Mouse (Mus musculus): ENCODE results near the gene Hdac5. TPM values are rescaled to one million over a fixed set of nuclear protein-coding genes. Genes with fewer than 3 reads are reported as not detected.

The Hdac5 gene
- 212 and 350 TPM in 2 replicates for total RNA-seq (2014; rRNA removed)
- polyA plus RNA-seq (2015; fragmentation: Nextera tagmentation; extraction: Ambion mirVana): 61.2 and 61.9 TPM in 2 replicates

DNA sequence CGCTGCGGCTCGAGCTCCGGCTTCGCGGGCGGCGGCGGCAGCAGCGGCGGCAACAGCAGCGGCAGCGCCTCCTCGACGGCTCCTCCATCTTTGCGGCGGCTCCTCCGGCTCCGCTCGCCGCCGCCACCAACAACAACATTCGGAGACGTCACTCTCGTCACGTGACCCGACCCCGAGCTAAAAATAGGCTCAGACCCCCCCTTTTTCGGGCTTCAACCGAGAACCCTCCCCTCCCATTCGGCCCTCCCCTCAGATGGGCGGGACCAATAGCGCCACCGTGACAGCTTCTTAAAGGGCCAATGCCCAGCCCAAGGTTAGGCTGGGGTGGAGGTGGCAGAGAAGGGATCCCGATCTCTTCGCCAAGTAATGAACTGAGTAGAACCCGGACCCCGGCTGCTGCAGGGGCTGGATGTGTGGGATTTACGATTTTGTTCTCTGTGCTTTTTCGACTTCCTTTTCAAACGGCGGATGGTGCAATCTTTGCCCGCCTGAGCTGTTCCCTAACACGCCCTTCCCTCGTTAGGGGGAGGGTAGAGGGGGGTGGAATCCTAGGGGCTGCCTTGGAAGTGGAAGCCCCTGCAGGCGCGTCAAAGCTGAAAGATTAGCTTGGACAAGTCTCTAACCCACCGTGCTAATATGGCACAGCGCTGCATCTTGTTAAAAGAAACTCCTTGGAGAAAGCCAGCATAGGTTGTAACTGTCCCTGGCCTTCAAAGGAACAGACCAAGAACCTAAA lies at the start of gene Hdac5:
TSS of gene Hdac5 (minus strand) at position 161 of the 736 bp plus-strand sequence.
- Histone ChIP-seq H3K27me3 (ENCODE audit: insufficient read depth, low read length) (no peaks in the 10 kb centered on the region), H3K9ac (replicated peaks; ENCODE audit: low read length) (peak within 1 kb of the TSS; percentile 95), H3K4me3 (ENCODE audit: low read length) (peak within 1 kb of the TSS; percentile 79), H3K4me2 (ENCODE audit: low read depth, low read length) (peak within 1 kb of the TSS; percentile 78), H3K36me3 (ENCODE audit: insufficient read depth, low read length) (no peaks in the 10 kb centered on the region), H3K9me3 (ENCODE audit: low read length) (no peaks in the 10 kb centered on the region), H3K27ac (peak within 1 kb of the TSS; percentile 89), H3K4me1 (ENCODE audit: insufficient read depth, low read length) (peaks cover 33% of the 10 kb centered on the region)
- ATAC-seq: peak; percentile 95
- under 1% methylated on average over 45 of the region's 49 CpGs for WGBS
- DNase-seq (ENCODE audit: low spot score): peak; percentile 100
- peak; percentile 10; the same call in 1 of the 2 replicates for TF ChIP-seq CTCF (IDR thresholded peaks at IDR 0.05; ENCODE audit: low read depth)

DNA sequence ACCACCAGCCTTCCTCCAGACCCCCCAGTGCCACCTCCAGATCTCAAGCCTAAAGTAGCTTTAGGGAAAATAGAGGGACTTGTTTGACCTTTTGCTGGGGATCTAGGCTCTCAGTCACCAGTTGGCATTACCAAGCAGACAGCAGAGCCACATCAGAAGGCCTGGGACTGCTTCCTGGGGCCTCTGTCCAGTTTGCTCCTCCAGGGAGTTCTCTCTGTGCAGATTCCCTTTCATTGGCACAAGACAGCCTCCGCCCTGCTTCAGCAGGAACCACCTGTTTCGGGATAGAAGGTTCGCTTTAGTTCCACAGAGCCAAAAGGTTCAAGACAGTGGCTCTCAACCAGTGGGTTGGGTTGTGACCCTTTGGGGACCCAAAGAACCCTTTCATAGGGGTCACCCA lies 49.6 kb upstream of the Hdac5 start:
- Histone ChIP-seq H3K4me1 (ENCODE audit: insufficient read depth, low read length) (0 out of 2 replicates have a peak, but pooled peaks cover 5% of the 10 kb centered on the region), H3K9me3 (ENCODE audit: low read length) (no peaks in the 10 kb centered on the region), H3K4me3 (ENCODE audit: low read length) (no peak overlapping the region), H3K4me2 (ENCODE audit: low read depth, low read length) (no peak overlapping the region), H3K27me3 (ENCODE audit: insufficient read depth, low read length) (no peaks in the 10 kb centered on the region), H3K9ac (replicated peaks; ENCODE audit: low read length) (no peak overlapping the region), H3K27ac (no peak overlapping the region), H3K36me3 (ENCODE audit: insufficient read depth, low read length) (no peaks in the 10 kb centered on the region)
- no peak for TF ChIP-seq CTCF (IDR thresholded peaks at IDR 0.05; ENCODE audit: low read depth)
- ATAC-seq: no peak
- 93% methylated on average over 3 of the region's 3 CpGs for WGBS
- no peak for DNase-seq (ENCODE audit: low spot score)

DNA sequence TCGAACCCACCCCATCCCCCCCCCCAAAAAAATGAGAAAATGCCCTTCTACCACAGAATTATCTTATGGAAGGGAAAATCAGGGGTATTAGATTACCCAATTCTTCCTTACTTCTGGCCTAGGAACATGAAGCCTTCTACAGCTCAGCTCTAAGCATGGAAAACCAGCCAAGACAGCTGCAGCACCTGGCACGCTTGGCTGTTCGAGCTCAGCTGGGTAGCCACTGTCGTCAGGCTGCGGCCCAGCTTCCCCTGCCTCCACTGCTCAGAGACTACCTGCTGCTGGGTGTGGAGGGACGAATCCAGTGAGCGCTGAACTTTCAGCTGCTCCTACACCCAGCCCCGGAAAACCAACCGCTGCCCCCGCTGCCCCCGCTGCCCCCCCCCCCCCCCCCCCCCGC lies 47.8 kb upstream of the Hdac5 start:
- Histone ChIP-seq H3K9me3 (ENCODE audit: low read length) (no peaks in the 10 kb centered on the region), H3K27me3 (ENCODE audit: insufficient read depth, low read length) (no peaks in the 10 kb centered on the region), H3K9ac (replicated peaks; ENCODE audit: low read length) (no peak overlapping the region), H3K4me3 (ENCODE audit: low read length) (no peak overlapping the region), H3K4me2 (ENCODE audit: low read depth, low read length) (no peak overlapping the region), H3K36me3 (ENCODE audit: insufficient read depth, low read length) (no peaks in the 10 kb centered on the region), H3K27ac (no peak overlapping the region), H3K4me1 (ENCODE audit: insufficient read depth, low read length) (0 out of 2 replicates have a peak, but pooled peaks cover 5% of the 10 kb centered on the region)
- ATAC-seq: no peak
- WGBS: 37% methylated on average over 11 of the region's 12 CpGs
- peak; percentile 33 for DNase-seq (ENCODE audit: low spot score)
- TF ChIP-seq CTCF (IDR thresholded peaks at IDR 0.05; ENCODE audit: low read depth): no peak

DNA sequence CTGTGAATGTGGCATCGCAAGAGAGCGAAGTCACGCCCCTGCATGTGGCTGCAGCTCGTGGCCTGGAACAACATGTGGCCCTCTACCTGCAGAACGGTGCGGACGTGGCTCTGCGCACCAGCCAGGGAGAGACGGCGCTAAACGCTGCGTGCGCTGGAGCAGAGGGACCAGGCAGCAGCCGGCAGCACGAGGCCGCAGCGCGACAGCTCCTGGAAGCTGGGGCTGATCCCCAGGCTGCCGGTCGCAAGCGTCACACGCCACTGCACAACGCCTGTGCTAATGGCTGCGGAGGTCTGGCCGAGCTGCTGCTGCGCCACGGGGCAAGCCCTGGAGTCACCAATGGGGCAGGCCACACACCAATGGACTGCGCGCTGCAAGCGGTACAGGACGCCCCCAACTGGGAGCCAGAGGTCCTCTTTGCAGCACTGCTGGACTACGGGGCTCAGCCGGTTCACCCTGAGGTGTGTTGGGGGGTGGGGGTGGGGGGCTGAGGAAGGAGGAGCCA lies 46.5 kb upstream of the Hdac5 start:
- Histone ChIP-seq H3K4me1 (ENCODE audit: insufficient read depth, low read length) (0 out of 2 replicates have a peak, but pooled peaks cover 5% of the 10 kb centered on the region), H3K4me2 (ENCODE audit: low read depth, low read length) (peak overlapping the region; percentile 68), H3K4me3 (ENCODE audit: low read length) (peak overlapping the region; percentile 33), H3K9ac (replicated peaks; ENCODE audit: low read length) (peak overlapping the region; percentile 47), H3K27ac (0 out of 2 replicates have a peak overlapping the region, but pooled peaks have one; percentile 33), H3K36me3 (ENCODE audit: insufficient read depth, low read length) (no peaks in the 10 kb centered on the region), H3K27me3 (ENCODE audit: insufficient read depth, low read length) (no peaks in the 10 kb centered on the region), H3K9me3 (ENCODE audit: low read length) (no peaks in the 10 kb centered on the region)
- no peak for TF ChIP-seq CTCF (IDR thresholded peaks at IDR 0.05; ENCODE audit: low read depth)
- peak; percentile 70 for ATAC-seq
- DNase-seq (ENCODE audit: low spot score): peak; percentile 59
- under 1% methylated on average over 33 of the region's 33 CpGs for WGBS

DNA sequence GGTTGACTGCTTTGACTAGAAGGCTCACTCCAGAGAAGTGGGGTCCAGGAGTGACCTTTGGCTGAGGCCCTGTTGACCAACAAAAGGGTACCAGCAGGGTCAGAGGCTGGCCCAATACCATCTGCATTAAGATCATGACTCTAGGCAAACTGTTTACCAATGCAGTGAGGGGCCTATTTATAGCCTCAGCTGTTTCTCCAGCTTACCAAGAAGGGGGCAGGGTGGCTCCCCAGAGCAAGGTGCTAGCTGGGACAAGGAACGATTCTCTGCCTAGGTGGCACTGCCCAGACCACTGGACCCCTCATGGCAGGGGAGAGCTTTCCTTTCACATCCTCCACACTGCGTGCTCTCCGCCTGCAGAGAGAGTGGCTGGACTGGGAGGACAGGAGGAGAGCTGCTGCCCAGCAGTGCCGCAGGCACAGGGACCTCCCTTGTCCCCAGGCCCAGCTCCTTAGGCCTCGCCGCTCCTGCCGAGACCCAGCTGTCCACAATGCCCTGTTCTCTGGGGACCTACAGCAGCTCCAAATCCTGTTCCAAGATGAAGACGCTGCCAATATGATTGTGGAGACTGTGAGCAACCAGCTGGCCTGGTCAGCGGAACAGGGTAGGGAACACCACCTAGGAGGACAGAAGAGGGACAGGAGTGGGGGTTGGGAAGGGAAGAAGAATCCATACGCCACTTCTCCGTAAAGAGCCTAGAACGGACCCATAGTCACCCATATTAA lies 38.7 kb upstream of the Hdac5 start, which contains the start of gene Asb16:
TSS of gene Asb16 (plus strand) at position 224 of the 725 bp plus-strand sequence.
- no peak for DNase-seq (ENCODE audit: low spot score)

DNA sequence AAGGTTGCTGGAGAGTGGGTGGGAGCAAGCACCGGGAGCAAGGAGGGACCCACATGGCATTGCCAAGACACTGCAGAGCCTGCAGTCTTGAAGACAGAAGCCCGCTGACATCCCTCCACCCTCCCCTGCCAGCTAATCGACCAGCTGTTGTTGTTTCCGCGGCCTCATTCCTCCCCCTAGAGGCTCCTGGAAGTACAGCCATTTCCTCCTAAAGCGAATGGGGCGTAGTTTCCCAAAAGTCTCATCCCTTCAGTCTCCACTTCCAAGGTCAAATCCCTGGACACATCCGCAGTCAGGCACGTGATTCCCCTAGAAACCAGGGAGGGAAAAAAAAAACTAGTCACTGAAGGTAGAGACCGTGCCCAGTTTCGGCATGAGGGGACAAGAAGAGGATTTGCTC lies 37.5 kb upstream of the Hdac5 start:
- Histone ChIP-seq H3K9ac (replicated peaks; ENCODE audit: low read length) (no peak overlapping the region), H3K4me3 (ENCODE audit: low read length) (no peak overlapping the region), H3K9me3 (ENCODE audit: low read length) (no peaks in the 10 kb centered on the region), H3K27me3 (ENCODE audit: insufficient read depth, low read length) (no peaks in the 10 kb centered on the region), H3K4me1 (ENCODE audit: insufficient read depth, low read length) (peaks cover 5% of the 10 kb centered on the region; the same call in 1 of the 2 replicates), H3K27ac (no peak overlapping the region), H3K36me3 (ENCODE audit: insufficient read depth, low read length) (no peaks in the 10 kb centered on the region), H3K4me2 (ENCODE audit: low read depth, low read length) (no peak overlapping the region)
- 6% methylated on average over 11 of the region's 11 CpGs for WGBS
- peak; percentile 83 for ATAC-seq
- peak; percentile 88 for DNase-seq (ENCODE audit: low spot score)
- TF ChIP-seq CTCF (IDR thresholded peaks at IDR 0.05; ENCODE audit: low read depth): peak; percentile 85

More for the DNA sequence above, 38.7 kb upstream of the Hdac5 start, which contains the start of gene Asb16:
- no peak for TF ChIP-seq CTCF (IDR thresholded peaks at IDR 0.05; ENCODE audit: low read depth)
- WGBS: 79% methylated on average over 12 of the region's 12 CpGs
- Histone ChIP-seq H3K4me3 (ENCODE audit: low read length) (no peak within 1 kb of the TSS), H3K9ac (replicated peaks; ENCODE audit: low read length) (no peak within 1 kb of the TSS), H3K36me3 (ENCODE audit: insufficient read depth, low read length) (no peaks in the 10 kb centered on the region), H3K4me1 (ENCODE audit: insufficient read depth, low read length) (peaks cover 5% of the 10 kb centered on the region; the same call in 1 of the 2 replicates), H3K27ac (no peak within 1 kb of the TSS), H3K27me3 (ENCODE audit: insufficient read depth, low read length) (no peaks in the 10 kb centered on the region), H3K4me2 (ENCODE audit: low read depth, low read length) (no peak within 1 kb of the TSS), H3K9me3 (ENCODE audit: low read length) (no peaks in the 10 kb centered on the region)
- no peak for ATAC-seq
